Mouse (Mus musculus): ENCODE data around the gene Rptor.

Rptor gene

DNA sequence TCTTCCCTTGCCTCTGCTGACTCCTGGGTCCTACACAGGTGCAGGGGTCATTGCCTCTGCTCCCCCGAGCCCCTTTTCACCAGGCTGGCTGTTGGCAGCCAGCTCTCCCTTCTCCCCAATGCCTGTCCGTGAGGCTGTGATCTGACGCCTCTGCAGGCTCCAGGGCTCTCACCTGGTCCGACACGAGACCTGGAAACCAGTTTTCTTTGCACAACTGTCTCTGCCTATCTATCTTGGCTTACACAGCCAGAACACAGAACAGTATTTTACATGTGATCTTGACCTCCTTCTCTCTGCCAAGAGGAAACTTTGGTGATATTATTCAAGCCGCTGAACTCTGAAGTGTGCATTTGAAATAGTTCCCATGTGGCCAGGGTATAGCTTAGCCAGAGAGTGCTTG is 151.8 kb downstream of the Rptor start:
- no peak for DNase-seq

DNA sequence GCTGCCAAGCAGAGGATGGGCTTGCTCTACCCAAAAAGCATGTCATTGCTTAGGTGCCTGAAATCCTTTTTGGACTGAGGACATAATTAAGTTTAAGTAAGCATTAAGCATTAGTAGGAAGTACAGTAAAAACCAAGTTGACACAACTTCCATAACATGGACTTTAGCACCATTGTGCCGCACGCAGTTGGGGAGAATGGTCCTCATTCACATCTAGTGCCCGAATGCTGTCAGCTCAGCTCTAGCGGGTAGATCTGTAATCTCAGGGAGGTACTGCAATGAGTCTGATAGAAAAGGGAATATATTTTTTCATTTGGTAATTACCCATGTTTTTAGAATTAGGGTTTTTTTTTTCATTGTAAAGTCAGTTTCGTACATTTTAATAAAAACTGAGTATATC is 155.5 kb downstream of the Rptor start:
- DNase-seq = no peak

DNA sequence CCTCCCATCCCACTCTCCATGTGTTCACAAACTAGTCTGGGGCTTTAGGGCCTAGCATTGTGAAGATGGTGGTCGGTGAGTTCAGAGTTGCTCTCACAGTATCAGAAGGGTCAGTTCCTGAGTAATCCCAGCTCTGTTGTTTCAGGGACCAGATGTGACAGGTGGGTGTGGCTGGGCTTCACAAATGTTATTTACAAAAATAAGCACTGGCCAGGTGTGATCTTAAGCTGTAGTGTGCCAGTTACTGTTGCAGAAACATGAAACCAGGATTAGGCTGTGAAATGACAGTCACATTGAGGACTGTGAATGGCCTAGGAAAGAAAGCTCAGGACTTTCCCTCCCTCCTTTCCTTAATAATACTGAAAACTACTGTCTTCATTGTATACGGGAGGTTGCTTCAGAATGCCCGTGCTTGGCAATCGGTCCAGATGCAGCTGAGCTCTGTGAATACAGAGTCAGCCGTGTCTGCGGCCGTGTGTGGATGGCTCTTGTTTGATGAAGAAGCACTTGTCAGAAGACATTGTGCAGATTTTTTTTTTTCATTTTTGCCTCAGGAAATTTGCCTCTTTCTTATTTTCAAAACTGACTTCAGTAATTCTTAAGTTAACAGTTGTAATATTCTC is 156.1 kb downstream of the Rptor start:
- DNase-seq = no peak

DNA sequence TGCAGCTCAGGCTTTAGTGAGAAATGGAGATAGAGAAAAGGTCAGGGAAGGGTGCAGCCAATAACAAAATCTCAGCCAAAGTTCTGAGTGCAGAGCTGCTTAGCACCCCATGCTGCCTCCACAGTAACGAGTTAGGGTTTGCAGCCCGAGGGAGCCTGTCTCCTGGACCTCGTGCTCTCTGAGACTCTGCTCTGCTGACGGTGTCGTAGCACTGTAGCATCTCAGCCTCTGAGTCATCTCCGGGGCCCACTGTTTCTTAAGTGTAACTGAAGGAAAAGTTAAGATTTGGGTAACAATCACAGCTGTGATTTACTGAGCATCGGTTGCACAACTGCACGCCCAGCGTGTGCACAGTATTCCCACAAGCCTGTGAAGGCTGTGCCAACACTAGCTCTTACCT is 160.2 kb downstream of the Rptor start:
- no peak for DNase-seq

DNA sequence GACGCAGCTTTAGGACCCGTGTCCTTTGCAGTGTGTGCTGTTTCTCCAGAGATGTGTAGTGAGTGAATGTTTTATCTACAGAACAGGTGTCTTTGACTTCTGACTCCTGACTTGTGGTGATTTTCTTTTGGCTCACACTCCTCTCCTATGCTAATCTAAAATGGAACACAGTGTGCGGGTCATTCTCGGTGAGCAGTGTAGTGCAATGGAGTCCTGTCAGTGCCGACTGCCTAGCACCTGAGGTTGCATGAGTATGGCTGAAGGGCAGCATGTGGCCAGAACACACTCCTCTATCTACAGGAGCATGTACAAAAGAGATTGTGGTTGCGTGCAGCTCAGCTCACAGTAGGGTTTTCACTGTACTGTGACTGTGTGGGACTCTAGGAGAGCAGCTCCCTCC is 163.3 kb downstream of the Rptor start:
- DNase-seq = no peak

DNA sequence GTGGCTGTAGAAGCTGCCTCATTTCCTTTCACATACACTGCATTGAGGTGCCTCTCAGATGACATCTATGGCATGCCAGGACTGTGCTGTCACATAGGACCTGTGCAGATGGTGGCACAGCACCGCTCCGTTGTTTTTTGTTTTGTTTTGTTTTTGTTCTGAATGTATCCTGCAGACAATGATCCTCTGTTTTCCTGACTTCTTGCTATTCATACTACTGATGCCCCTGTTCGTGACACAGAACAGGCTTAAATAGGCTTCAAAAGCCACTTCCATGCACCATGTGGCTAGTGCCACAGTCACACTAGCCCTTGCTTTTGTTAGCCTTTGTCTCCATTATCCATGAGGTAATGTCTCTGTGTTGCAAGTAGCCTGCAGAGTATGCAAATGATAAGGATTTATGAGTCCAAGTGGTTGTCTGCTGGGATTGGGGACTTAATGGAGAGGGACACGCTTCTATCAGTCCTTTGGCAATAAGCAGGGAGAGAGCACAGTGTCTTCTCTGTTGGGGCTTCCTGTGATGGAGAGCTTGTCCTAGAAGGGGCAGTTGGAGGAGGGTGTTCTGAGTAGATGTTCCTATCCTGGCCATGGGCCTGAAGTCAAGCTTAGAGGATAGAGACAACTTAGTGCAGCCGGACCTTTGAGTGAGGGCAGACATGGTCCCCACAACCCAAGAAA is 164.2 kb downstream of the Rptor start:
- DNase-seq = no peak

DNA sequence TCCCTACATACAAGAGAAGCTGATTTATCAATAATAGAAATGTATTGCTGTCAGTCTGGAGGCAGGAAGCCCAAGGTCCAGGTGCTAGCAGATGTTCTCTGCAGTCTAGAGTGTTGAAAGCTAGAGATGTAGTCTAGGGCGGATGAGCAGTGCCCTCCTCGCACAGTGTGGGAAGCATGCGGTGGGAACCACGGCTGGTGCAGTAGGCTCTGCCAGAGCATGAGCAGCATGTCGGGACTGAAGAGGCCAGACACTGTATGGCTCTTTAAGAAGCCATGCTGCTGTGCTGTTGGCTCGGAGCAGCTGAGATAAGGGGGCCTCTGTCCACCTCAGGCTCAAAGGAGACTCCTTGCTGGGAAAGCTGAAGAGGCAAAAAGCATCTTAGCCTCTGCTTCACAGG is 164.8 kb downstream of the Rptor start:
- DNase-seq = no peak

DNA sequence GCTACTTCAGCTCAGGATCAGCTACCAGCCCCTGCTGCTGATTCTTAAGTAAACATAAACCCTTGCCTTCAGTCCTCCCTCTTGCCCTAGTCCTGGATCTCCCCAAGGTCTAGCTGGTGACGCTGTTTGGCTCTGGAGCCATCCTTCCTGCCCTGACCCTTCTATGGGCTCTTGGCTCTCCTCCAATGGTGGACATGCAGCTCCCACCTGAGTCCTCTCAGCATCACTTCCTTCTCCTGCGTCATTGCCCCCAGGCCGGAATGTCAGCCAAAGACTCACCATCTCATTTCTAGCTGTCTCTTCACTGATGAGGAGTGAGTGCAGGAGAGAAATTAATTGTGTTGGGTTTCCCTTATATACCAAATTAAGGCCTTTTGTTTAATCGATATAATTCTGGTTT is 165.8 kb downstream of the Rptor start:
- no peak for DNase-seq

DNA sequence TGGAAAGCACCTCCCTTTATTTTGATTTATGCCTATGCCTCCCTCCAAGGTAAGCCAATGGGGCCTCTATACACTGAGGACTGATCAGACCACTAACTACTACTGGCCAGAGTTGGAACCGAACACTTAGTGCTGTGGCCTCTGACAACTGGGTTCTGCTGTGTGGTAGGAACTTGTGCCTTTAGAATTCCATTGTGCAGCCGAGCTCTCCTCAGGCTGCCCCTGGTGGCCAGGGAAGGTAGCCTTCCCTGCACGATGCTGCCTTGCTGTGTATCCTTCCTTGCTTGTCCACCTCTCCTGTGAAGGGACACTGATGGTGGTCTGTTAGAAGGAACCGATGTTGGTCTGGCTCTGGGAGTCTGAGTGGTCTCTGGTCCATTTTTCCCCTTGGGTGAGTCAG is 167.0 kb downstream of the Rptor start:
- DNase-seq = no peak

DNA sequence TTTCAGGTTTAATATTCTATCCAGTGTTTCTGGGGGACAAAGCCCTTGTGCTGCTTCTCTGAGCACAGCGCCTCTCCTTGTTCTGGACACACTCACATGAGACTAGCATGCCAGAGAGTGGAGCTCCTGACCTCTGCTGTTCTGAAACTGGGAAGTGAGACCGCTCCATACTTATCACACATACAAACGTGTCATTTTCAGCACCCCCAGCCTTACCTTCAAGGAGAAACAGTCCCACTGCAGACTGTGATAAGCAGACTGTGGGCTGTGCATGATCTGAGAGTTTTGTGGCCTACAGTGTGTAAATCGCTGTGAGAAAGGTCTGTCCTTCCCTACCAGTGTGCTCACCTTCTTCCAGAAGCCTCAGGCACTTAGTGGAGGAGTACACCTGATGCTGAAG is 168.3 kb downstream of the Rptor start:
- no peak for DNase-seq

DNA sequence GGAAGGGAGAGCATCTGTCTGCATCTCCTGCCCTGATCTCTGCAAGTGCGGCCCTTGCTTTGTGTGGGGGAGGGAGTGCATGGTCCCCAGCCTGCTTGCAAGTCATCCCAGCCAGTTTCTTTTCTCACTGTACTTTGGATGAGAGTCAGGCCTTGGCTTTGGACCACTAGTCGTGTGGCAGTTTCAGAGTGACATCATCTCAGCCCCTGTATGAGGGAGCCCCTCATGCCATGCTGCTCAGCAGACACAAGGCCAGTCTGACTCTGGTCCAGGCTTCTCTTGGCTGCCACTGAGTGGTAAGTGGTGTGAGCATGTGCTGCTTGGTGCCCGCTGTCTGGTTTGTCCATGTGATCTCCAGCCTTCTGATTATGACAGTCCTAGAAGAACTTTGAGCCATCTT is 170.2 kb downstream of the Rptor start:
- no peak for DNase-seq

DNA sequence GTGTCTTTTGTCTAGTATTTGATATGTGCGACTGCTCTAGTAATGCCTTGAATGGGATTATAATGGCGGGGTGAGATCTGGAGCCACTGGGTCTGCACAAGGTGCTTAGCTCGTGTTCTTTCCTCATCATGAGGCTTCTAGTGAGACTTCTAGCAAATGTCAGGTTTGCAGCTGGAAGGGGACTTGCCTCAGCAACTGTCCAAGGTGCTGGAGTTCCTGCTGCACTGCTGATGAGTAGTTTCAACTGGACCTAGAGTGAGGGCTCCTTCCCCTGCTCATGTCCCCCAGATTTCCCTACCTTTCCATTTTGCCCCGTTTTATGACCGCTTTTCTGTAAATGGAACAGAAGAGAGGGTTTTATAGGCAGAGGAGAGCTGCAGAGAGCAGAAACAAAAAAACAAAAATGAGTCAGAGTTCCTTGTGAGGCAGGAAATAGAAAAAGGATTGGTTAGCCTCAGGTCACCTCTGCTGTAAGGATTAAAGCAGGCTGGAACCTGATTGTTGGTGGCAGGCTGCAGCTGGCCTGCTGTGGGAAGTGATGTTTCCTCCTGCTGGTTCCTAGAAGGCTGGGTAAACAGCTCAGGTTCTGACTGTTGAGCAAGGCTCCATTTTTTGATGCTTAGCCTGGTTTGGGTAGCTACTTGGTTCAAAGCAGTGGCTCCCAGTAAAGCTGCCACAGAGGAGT is 172.5 kb downstream of the Rptor start:
- DNase-seq = no peak

DNA sequence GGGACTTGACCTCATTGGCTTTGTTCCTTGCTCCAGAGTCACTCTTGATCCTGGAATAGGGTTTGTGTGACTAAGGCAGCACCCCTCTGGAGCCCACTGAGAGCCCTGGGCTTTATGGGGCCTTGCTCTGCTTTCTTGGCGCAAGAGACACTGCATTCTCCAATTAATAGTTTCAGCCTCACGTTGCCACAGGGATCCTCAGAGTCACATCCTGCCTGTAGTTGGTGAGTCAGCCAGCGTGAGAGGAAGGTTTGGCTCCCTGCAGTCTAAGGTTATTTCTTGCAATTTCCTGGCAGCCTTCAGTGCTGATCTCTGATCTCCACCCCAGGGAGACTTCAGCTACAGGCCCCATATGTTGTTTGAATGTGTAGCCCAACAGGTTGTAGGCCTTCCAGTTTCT is 174.5 kb downstream of the Rptor start:
- no peak for DNase-seq

DNA sequence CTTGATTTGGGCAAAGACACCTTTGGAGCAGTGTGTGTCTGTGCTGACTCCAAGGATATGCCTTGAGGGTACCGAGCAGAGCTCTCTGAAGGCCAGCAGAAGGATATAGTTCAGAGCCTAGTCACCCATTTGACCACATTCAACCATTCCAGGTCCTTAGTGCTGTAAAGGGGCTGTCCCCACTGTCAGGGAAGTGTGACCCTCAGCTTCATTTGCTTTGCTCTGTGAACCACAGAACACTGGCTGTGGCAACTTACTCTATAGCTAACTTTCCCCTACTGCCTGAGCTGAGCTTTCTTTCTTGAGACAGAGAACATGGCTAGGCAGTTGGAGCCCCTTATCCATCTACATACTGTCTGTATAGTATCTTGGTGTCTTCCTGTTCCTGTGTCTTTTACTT is 175.2 kb downstream of the Rptor start:
- DNase-seq = no peak

DNA sequence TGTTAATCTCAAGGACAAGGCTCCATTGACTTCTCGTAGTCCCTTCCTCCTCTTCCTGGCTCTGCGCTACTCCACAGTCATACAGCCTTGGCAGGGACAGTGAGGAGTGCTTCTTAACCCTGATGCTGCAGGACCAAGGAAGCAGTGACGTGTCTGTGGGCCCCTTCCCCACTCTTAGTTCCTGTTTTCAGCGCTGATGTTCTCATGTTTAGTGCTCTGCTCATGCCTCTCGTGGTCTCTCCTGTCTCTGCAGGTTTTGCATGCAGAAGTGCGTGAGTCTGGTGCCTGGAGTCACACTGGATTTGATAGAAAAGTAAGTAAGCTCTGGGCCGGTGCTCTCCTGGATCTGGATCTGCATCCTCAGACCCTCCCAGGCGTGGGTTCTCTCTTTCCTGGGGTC is 177.6 kb downstream of the Rptor start:
- DNase-seq = no peak

DNA sequence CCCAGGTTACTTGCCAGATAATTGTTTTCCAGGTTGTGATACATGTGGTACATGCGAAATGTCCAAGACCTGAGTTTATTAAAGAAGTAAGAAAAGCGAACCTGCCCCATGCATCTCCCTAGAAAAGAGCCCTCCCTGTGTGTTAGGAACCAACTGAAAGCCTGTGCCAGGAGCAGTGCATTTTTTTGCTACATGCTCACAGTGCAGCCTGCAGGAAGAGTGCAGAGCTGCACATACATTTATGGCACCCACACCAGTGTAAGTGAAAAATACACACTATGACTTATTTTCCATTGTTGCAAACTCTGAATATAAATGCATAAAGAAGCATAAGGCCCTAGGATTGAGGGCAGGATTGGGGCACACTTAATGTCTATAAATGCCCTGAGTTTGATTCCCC is 178.5 kb downstream of the Rptor start:
- no peak for DNase-seq

DNA sequence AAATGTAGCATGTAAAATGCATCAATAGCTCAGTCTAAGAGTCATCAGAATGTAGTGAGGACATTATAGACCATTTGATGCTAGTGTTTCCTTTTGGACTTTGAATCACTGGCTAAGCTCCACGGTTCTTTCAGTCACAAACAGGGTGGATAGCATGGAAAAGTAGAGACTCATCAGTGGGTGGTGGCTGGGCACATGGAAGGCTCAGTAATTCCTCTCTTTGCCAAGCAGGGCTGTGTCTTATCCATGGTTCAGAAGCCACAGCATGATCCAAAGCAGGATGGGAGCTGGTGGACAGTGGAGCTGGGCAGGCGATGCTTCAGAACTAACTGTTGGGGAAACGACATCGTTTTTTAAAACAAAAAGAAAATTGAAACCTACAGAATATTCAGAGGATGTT is 179.0 kb downstream of the Rptor start:
- DNase-seq = no peak

DNA sequence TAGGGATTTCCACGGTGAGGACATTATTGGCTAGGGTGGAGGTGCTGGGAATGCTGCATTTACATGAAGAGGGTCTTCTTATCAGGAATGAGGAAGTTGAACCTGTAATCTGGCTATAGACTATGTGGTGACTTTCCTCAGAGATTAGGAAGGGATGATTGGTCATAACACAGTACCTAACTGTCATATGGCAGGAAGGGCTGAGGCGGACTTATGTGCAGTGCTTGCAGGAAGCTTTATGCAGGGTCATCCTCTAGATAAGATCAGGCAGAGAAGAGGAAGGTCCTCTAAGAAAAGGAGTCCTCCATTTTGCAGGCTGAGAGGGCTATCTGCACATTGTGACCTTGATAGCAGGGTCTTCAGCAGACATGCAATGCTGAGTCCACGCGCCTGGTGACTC is 180.9 kb downstream of the Rptor start:
- no peak for DNase-seq

DNA sequence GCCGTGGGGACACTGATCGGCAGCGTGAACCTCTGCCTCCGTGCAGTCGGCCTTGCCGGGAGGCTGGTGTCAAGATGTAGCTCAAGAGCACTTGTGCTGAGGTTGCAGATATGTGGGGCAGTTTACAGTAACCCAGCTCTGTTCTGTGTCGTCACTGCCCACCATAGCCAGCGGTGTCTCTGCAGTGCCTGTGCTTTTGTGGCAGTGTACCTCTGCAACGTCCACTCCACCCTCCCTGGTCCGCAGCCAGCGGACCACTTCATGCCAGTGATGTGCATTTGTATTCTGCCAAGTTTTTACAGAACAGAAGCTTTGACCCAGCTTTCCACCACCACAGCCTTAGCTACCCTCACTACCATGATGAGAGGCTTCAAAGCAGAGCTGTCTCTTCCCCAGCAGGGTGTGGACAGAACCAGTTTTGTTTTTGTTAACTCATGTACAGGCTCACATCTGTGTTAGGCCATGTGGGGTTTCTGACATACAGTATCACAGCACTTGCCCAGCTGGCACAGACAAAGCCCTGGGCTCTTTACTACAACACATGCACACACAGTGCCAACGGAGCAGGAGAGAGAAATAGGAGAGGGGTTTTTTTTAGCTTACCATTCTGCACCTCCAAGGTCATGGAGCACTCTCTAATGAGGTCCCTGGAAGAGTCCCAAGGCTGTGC is 182.1 kb downstream of the Rptor start:
- no peak for DNase-seq

DNA sequence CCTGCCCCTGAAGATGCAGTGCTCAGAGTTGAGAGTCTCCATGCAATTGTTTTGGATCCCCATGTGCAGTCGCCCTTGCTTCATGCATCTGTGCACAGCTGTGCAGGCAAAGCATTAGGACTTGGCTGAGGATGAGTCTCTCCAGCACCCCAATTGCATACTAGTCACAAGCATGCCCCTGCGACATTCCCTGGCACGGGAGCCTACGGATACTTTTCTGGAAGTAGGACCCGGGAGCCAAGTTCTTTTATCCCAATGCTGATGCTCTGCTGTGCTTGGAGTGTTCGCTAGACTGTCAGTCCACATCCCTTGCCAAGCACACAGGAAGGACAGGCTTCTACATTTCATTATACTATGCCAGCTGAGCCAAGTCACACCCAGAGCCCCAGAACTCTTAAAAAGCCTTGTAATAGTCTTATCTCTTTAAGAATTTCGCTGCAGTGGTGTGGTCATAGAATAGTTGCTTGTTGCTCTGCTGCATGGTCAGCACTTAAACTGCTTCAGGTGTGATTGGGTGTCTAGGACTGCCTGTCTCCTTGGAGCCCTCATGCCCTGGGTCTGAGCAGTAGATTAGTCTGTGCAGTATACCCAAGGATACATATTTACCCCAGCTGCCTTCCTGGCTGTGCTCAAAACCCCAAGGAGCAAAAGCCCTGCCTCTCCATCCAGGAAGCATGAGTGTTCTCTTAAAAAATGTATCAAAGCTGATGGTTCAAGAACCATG is 183.1 kb downstream of the Rptor start:
- no peak for DNase-seq

DNA sequence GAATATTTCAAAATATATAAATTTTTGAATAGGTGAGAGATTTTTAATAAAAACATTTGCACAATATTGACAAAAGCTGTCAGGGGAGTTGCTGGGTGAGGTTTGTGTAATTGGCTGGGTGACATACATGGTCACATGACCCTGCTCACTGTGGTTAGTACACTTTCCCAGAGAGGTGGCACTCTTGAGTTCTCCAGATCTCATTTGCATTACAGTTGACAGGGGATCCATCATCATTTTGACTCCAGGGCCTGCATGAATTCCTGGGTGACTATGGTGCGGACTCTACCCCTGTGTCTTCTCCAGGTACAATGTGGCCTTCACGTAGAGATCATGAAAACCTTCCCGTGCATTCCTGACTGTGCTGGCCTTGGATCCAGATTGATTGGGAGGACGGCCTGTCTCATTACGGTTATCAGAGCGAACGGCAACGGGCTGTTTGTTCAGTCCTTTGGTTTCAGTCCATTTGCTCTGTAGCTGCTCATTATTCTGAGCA is 183.7 kb downstream of the Rptor start:
- DNase-seq = no peak

DNA sequence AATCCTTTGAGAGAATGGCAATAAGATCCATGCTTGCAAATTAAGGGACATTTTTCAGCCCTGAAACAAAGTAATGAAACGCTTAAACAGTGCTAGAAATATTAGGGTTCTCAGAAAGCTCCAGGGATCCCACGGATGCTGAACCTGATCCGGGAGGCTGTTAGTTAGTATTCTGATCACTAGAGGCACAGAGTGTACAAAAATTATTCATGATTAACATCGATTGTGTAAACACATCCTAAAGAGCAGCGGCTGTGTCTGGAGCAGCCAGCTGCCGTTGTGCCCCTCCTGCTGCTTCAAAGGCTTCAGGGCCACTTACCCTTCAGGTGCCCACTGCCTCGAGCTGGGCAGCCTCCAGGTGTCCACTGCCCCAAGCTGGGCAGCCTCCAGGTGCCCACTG is 185.8 kb downstream of the Rptor start:
- DNase-seq = no peak
